Mouse (Mus musculus) bone marrow macrophage, adult 2 months (primary cell): ENCODE data around the gene Tmem256.

Source experiments
- CTCF ChIP-seq: IDR thresholded peaks from 2 replicates; pipeline ENCODE4 v1.5.1; 2012; ENCODE audit warnings: low read depth, mild to moderate bottlenecking, low read length, moderate library complexity
- POLR2A ChIP-seq: IDR thresholded peaks from 2 replicates; pipeline ENCODE4 v1.6.1; 2012; ENCODE audit warnings: mild to moderate bottlenecking, low read depth, low read length, borderline replicate concordance

- TF ChIP-seq CTCF (no peak), POLR2A (no peak)
These were observed 4.8 kb upstream of the Tmem256 start for GRCm38 (mm10) chr11:69833554-69833953.
